Mouse (Mus musculus): ENCODE measurements at regions not wholly inside any gene's neighbourhood (a gene's known extent, or its start where the extent isn't known, plus 50 kb on each side); places are given as distances from the start of the nearest gene placed in this dataset.

DNA sequence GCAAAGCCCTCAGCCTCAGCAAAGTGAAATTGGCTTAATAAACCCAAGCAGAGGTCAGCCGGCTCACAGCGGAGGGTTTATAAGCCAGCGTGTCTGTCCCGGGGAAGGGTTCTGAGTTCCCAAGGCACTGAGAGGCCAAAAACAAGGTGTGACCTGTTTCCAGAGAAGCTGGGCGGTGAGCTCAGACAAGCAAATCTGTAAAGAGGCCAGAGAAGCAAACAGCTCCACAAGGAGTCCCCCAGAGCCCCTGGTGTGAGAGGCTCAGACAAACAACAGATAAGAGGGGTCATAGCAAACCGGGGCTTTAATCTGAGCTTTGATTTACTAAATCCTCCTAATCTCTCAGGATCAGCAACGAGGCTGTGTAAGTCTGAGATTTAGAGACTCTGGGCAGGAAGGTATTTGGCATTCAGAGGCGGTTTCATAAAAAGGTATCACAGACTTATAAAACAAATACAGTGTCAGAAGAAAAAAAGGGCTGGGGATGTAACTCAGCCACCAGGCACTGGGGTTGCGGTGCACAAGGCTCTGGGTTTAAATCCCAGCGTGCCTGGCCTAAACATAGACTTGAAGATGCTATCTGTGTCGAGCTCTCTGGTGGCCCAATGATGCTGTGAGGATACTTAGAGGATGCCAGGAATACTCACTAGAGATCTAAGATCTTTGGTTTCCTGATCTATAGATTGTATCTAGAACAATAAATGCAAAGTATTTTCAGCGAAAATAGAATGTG is 67.8 kb upstream of the Glrp1 start:
- in situ Hi-C loops (cut with MboI, MseI): loop anchor here (25.0 kb wide), 1 partner anchor 740 kb away; no protein-coding TSS in a partner anchor

DNA sequence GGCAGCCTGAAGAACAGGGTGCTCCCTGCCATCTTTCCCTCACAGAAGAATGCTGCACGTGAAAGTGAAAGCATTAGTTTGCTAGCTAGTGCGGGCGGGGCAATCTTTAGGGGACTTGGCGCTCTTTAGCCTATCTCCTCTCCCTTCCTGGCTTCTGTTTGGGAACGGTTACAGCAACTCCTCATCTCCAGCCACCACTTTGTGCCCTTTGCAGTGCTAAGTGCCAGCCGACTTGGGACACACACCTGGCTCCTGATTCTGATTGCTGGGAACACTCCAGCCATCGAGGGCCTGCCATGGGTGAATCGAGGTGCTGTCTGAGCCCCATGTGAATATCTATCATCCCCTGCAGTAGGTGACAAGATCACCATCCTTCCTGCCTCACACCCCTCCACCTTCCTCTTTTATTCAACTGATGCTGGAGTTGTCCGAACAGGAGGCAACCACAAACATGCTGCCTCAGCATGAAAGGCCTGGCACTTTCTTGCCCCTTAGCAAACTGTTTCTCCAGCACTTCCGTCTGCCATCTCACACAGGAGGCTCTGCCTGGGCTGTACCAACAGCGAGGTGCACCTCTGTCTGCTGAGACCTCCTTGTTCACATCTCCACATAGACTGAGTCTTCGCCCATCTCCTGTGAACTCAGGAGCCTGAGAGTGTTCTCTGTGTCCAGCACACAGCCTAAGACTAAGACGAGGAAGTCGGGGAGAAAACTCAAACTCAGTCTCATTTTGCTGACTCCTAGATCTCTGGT is 66.2 kb upstream of the Glrp1 start:
- in situ Hi-C loops (cut with MboI, MseI): loop anchor here (25.0 kb wide), 1 partner anchor 739 kb away; no protein-coding TSS in a partner anchor

DNA sequence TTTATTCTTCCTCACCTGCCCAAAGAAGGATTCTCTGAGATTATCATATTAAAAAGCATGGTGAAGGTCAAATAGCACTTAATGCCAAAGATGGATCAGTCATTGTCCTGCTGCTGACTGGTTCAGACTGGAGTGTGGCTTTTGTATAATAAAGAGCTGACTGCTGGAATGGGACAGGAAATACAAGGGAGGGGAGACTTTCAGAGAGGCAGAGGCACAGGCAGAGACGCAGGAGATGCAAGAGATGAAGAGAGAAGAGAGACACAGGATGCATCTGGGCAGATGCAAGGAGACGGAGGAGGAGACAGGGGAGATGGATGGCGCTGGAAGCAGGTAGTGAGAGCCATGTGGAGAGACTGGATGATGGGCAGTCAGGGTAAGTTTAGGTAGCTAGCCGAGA is 65.4 kb upstream of the Glrp1 start:
- in situ Hi-C loops (cut with MboI, MseI): loop anchor here (25.0 kb wide), 1 partner anchor 738 kb away; no protein-coding TSS in a partner anchor

DNA sequence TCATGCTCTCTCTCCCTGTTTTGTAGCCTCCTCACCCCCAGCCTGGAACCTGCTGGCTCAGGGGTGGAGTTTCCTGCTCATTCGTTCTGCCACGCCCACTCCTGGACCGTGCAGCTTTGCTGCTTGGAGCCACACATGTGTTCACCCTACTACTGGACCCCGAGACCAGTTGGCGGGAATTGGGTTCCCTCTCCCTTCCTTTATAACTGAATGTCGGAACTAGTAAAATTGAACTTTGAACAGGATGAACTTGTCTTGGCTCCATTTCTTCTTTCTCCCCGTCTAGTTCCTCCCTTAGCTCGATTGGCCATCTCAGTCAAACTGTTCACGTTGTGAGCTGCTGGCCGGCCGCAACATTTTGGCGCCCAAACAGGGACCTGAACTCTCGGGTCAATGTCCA is 62.3 kb upstream of the Glrp1 start:
- in situ Hi-C loops (cut with MboI, MseI): no loop called here

- in situ Hi-C loops (cut with MboI, MseI): loop anchor here (10.0 kb wide), 2 partner anchors 76 to 1864 kb away; partner anchors contain the start of gene Dis3l2
Measured at GRCm38 (mm10) chr1:88568447-88569053, 58.7 kb upstream of the Glrp1 start.

GRCm38 (mm10) chr1:88567198-88567597 is 57.3 kb upstream of the Glrp1 start:
- in situ Hi-C loops (cut with MboI, MseI): loop anchor here (10.0 kb wide), 2 partner anchors 78 to 1862 kb away; partner anchors contain the start of gene Dis3l2

- in situ Hi-C loops (cut with MboI, MseI): loop anchor here (10.0 kb wide), 2 partner anchors 78 to 1862 kb away; partner anchors contain the start of gene Dis3l2
Measured at GRCm38 (mm10) chr1:88566426-88566825, 56.6 kb upstream of the Glrp1 start.

DNA sequence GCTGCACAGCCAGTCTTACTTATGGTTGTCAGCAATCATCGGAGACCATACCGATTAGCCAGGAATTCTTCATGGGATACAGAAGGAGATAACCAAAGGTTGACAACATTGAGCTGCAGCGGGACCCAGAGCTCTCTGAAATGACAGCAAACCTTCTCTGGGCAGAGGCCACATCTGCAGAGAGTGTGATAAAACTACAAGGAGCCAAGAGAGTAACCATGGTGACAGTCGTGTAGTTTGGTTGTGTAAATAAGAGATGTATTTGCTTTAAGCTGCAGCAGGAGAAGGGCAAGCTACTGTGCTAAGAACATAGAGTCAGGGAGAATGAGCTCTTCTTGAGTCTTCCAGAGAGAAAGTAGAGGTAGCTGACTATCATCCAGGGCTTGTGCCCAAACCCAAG is 55.0 kb upstream of the Glrp1 start:
- in situ Hi-C loops (cut with MboI, MseI): loop anchor here (5.0 to 10.0 kb wide), 4 partner anchors 80 to 1860 kb away; partner anchors contain the start of gene Dis3l2

GRCm38 (mm10) chr1:88562361-88562760 is 52.5 kb upstream of the Glrp1 start:
- in situ Hi-C loops (cut with MboI, MseI): loop anchor here (5.0 to 10.0 kb wide), 4 partner anchors 82 to 1858 kb away; partner anchors contain the start of gene Dis3l2

DNA sequence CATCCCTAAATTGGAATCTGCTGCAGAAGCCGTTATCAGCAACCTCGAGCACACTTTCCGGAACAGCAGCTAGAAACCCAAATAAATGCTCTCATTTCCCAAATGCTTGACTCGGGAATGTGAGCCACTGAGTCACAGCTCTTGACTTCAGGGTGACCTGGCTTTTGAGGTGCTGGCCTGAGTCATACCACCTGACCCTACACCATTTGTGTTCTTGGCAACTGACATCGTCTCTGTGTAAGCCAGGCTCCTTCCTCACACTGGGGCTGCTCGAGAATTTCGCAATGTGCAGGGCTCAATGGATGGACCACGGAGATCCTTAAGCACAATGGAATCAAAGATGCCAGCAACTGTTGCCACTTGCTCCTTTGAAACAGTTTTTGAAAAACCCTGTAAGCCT is 50.9 kb upstream of the Glrp1 start:
- in situ Hi-C loops (cut with MboI, MseI): loop anchor here (5.0 to 10.0 kb wide), 4 partner anchors 84 to 1856 kb away; partner anchors contain the start of gene Dis3l2

Measured in regulatory T cell (primary cell).